Mouse (Mus musculus) stomach, embryonic 16.5 days (tissue): ENCODE data around the gene Msh2. TPM values are rescaled to one million over a fixed set of nuclear protein-coding genes. Genes with fewer than 3 reads are reported as not detected.

Source experiments
- ATAC-seq: fragments of 200-750 bp; cut with Nextera tagmentation; 2 replicates; pipeline ENCODE4 v1.8.0; 2017; ENCODE audit warnings: moderate number of reproducible peaks, moderate TSS enrichment; ENCODE audit not compliant: insufficient read depth, low FRiP score
- H3K27ac ChIP-seq: fragments of 300-500 bp; sonication (generic); 2 replicates; pipeline ENCODE4 v1.5.1; 2014; ENCODE audit warnings: low read length
- H3K27me3 ChIP-seq: fragments of 300-500 bp; sonication (generic); 2 replicates; pipeline ENCODE4 v1.6.1; 2014; ENCODE audit warnings: low read length, control low read depth, mixed read lengths; ENCODE audit not compliant: control insufficient read depth, insufficient read depth
- H3K36me3 ChIP-seq: fragments of 300-500 bp; sonication (generic); 2 replicates; pipeline ENCODE4 v1.6.1; 2014; ENCODE audit warnings: low read length; ENCODE audit not compliant: control insufficient read depth, insufficient read depth
- H3K4me1 ChIP-seq: fragments of 300-500 bp; sonication (generic); 2 replicates; pipeline ENCODE4 v1.6.1; 2014; ENCODE audit warnings: low read length, control low read depth, mixed read lengths; ENCODE audit not compliant: control insufficient read depth, insufficient read depth
- H3K4me2 ChIP-seq: fragments of 300-500 bp; sonication (generic); 2 replicates; pipeline ENCODE4 v1.6.1; 2014; ENCODE audit warnings: low read depth, low read length, mixed read lengths
- H3K4me3 ChIP-seq: fragments of 300-500 bp; sonication (generic); replicated peaks from 2 replicates; pipeline ENCODE4 v1.5.1; 2014; ENCODE audit warnings: mild to moderate bottlenecking, low read length
- H3K9ac ChIP-seq: fragments of 300-500 bp; sonication (generic); 2 replicates; pipeline ENCODE4 v1.6.1; 2014; ENCODE audit warnings: low read length
- H3K9me3 ChIP-seq: fragments of 300-500 bp; sonication (generic); replicated peaks from 2 replicates; pipeline ENCODE4 v1.6.1; 2016; ENCODE audit warnings: low read length, control low read depth; ENCODE audit not compliant: control insufficient read depth
- WGBS: fragments of 180-500 bp; shearing (Covaris S2); extraction: QIAGEN DNeasy Blood & Tissue Kit; methylation state at CpG from one replicate; pipeline ENCODE4 v1.1.7; 2014; 5-methylcytosine and 5-hydroxymethylcytosine counted together
- polyA plus RNA-seq: library from polyadenylated mRNA; unstranded; fragments of >200 nt; fragmentation: Nextera tagmentation; extraction: Ambion mirVana; gene quantifications from 2 replicates; pipeline ENCODE4 v1.2.1, GENCODE M21; 2015

Gene Msh2
- polyA plus RNA-seq, 1 experiment from 2014 or later, result 62.8 TPM

GRCm38 (mm10) chr17:87770766-87771165, 98.6 kb downstream of the Msh2 start:
- no peaks in the 10 kb centered on the region for H3K27me3 ChIP-seq
- WGBS, result 48% methylated on average over 5 of the region's 5 CpGs
- ATAC-seq, result no peak
- no peaks in the 10 kb centered on the region for H3K36me3 ChIP-seq
- H3K9me3 ChIP-seq, result no peaks in the 10 kb centered on the region
- H3K4me1 ChIP-seq, result no peaks in the 10 kb centered on the region
- H3K4me3 ChIP-seq, result no peak overlapping the region
- H3K4me2 ChIP-seq, result no peak overlapping the region
- no peak overlapping the region for H3K9ac ChIP-seq
- H3K27ac ChIP-seq, result no peak overlapping the region

GRCm38 (mm10) chr17:87773175-87773574, 101.0 kb downstream of the Msh2 start:
- Histone ChIP-seq H3K36me3 (no peaks in the 10 kb centered on the region), H3K9ac (no peak overlapping the region), H3K4me1 (no peaks in the 10 kb centered on the region), H3K9me3 (no peaks in the 10 kb centered on the region), H3K27ac (no peak overlapping the region), H3K27me3 (no peaks in the 10 kb centered on the region), H3K4me3 (no peak overlapping the region), H3K4me2 (no peak overlapping the region)
- 76% methylated on average over 3 of the region's 3 CpGs for WGBS
- no peak for ATAC-seq

Other genes with a start within 250 kb of the Msh2 start
- gene Stpg4, start 244.6 kb upstream of the Msh2 start, polyA plus RNA-seq, result not detected in 2 replicates
- 948 and 1,017 TPM in 2 replicates for gene Calm2, start 225.4 kb upstream of the Msh2 start, polyA plus RNA-seq
- 402 and 444 TPM in 2 replicates for gene Epcam, start 36.4 kb upstream of the Msh2 start, polyA plus RNA-seq
- gene Kcnk12, start 125.7 kb downstream of the Msh2 start, polyA plus RNA-seq, result not detected in 2 replicates
- gene Rpl36-ps4, start 248.6 kb downstream of the Msh2 start, polyA plus RNA-seq, result not detected in 2 replicates